Mouse (Mus musculus) monocyte, adult 59 days (primary cell): ENCODE data around the gene Osgepl1. TPM values are rescaled to one million over a fixed set of nuclear protein-coding genes. Genes with fewer than 3 reads are reported as not detected.

Experiments
- total RNA-seq, 2 experiments: library from RNA; stranded (reverse); gene quantifications; one replicate each; pipeline ENCODE4 v1.2.4; 2023

Gene Osgepl1
- total RNA-seq = 1 to 10 TPM; 3.3 to 5.9 TPM

DNA sequence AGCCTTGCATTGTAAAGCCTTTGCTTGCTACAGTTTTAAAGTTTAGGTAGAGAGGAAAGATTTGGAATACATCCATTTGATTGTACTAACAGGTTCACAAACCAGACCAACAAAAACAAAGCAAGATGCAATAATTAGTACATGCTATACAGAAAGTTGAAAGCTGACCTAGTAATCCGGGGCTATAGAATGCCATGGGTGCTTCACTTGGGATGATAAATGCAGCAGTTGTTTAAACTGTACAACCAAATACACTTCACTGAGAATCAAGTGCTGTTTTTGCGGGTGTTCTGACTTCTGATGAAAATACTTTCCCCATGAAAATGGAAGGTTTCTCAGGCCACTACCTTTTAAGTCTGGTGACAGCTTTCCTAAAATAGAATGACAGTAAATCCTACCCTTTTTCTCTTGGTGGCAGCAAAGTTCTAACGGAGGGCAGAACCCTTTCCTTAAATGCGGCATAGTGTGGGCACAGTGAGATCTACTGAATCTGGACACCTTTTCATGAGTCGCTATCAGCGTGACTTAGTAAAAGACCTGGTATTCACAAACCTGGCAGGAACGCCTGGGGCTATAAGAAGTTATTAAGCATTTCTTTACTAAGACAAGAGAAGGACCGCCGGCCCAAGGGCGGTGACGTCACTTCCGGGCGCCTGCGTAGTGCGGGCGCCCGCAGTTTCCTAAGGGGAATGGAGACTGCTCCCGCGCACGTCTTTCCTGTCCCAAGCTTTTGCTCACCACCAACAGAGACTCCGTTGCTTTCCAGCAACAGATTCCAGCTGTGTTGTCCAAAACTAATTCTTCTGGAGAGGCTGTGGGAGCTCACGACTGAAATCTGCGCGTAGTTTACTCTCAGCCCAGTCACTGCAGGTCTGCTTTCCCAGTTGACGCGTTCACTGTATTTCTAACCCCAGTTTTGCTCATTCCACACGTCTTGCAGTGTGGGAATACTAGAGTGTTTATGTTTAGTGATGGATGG lies at the start of gene Osgepl1:
Osgepl1 (plus strand) TSS at position 636 of the 979 bp plus-strand sequence.

GRCm38 (mm10) chr1:53296581-53297383 lies 16.6 kb upstream of the Osgepl1 start, which contains the start of the genes Pms1, Ormdl1 and Gm28778:
Gene Pms1, minus strand, starts transcription at chr1:53297018.
Gene Ormdl1, plus strand, starts transcription at chr1:53297095.
Gene Gm28778, plus strand, starts transcription at chr1:53297111.

DNA sequence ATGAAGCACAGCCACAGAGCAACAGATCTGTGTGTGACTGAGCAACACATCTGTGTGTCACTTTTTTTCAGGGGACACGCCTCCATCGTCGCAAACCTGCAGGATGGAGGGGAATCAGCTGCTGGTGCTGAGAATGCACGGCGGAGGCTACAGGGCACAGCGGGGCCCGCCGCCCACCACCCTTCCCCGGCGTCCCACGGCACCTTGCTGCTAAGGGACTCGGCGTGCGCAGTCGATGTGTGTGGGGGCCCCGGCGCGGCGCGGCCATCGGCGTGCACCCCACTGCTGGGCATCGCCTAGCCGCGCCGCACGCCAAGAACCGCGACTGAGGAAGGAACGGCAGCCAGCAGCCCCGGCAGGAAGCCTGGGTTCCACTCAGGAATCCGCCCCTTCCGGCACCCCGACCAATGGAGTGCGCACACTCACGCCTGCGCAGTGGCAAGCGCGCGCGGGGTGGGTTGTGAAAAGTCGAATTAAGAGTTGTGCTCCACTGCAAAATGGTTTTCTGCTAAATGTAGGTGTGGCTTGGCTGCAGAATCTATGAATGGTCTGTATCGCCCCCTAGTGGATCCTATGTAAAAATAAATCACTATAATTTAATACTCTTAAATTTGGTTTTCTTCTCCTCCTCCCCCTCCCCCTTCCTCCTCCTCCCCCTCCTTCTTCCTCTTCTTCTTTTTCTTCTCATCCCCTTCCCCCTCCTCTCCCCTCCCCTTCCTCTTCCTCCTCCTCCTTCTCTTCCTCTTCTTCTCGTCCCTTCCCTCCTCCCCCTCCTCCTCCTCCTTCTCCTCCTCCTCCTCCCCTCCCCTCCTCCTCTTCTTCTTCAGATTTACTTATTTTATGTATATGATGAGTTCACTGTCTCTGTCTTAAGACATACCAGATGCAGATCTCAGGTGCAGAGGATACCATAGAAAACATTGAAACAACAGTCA lies 39.2 kb downstream of the Osgepl1 start, which contains the start of the genes Asdurf, Gm28551 and Asnsd1:
Asdurf (minus strand) TSS at position 293 of the 935 bp plus-strand sequence.
Gm28551 (minus strand) TSS at position 341 of the 935 bp plus-strand sequence.
Asnsd1 (minus strand) TSS at position 426 of the 935 bp plus-strand sequence.

Other genes starting within 250 kb of the Osgepl1 start
- gene 1700019A02Rik, start 126.0 kb upstream of the Osgepl1 start, total RNA-seq = not detected
- 1 to 10 TPM; 7.1 to 8.4 TPM for gene Pms1, start 16.6 kb upstream of the Osgepl1 start, total RNA-seq
- 10 to 100 TPM in 1 of 2 experiments, 1 to 10 TPM in 1; 9.9 to 11.3 TPM for gene Ormdl1, start 16.5 kb upstream of the Osgepl1 start, total RNA-seq
- gene Gm28778, start 16.5 kb upstream of the Osgepl1 start, total RNA-seq = not detected
- gene Asdurf, start 39.0 kb downstream of the Osgepl1 start, total RNA-seq = not detected
- not detected for gene Gm28551, start 39.0 kb downstream of the Osgepl1 start, total RNA-seq
- 10 to 100 TPM; 35.2 to 37.5 TPM for gene Asnsd1, start 39.1 kb downstream of the Osgepl1 start, total RNA-seq